Mouse (Mus musculus): Measurements from ENCODE around the gene Ap2a1.

DNA sequence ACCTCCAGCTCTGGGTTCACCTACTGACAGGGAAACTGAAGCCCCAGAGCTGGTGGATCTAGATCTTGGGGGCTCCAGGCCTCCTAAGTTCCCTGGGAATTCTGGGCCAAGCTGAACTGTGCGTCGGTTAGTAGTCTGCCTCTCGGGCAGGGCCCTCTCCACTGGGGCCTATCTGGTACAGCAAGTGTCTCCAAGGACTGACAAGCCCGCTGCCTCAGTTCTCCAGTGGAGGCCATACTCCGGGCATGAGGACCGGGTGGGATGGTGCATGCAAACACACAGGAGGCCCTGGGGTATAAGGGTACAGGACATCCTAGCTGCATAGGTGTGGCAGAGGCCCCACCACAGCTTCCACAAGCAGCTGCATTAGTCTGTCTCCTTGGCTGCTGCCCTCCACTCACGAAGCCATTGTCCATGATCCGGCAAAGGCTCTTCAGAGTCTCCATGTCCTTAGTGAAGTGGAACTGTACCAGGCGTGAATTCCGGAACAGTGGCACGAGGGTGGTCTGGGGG, 65.3 kb downstream of the Ap2a1 start:
- TF ChIP-seq CTCF (IDR thresholded peaks at IDR 0.05; ENCODE audit: borderline replicate concordance, insufficient read depth, low read depth, low read length) (no peak), POLR2A (IDR thresholded peaks at IDR 0.05; ENCODE audit: borderline replicate concordance, insufficient read depth, low read length) (no peak)
